In the genomic region with DNA sequence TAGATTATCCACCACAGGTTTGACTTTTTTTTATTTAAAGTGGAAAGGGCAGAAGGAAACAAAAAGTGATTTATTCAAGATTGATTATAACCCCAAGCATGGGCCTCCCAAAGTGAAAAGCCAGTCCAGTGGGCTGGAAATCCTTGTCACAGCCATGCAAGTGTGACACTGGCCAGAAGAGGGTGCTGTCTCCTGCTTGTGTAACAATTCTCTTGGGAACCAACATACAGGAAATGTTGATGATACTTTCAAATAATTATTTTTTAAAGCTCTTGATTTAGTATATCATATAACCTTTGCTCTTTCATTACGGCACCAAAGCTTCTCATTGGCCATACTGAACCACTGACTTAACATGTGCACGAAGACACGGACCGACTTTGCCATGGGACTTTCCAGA, we compare ENCODE assay signal across 8 mouse cellular contexts. TPM values are rescaled to one million over a fixed set of nuclear protein-coding genes. Genes with fewer than 3 reads are reported as not detected.
DNase-seq lines count a peak whose midpoint lies in the region; ATAC-seq and TF ChIP-seq lines count a peak whose summit lies in the region.

No protein-coding gene starts in this region.

- no peaks in the 10 kb centered on the region for H3K27me3 ChIP-seq in kidney, embryonic 15.5 days
- no peaks in the 10 kb centered on the region for H3K27me3 ChIP-seq in MEL (ENCODE audit: control insufficient read depth in 1 of 2, insufficient read depth in 2 of 2, low read length in 2 of 2)

- DNase-seq in kidney, adult 11 months, result peak; percentile 50
- peak; percentile 75 for DNase-seq in MEL (ENCODE audit: low read depth, low spot score)
- DNase-seq in c-Kit-positive CD71-positive TER-119-positive erythroid progenitor cells, embryonic 14.5 days (ENCODE audit: low spot score), result peak; percentile 44
- peak; percentile 50 to 70 for DNase-seq in heart, postnatal 36 days
- DNase-seq in left cerebral cortex, adult 18-20 months (ENCODE audit: low spot score in 2 of 2), result peak; percentile 77 to 83
- DNase-seq in thymus, postnatal 10 days (ENCODE audit: low spot score in 2 of 2), result peak; percentile 24 to 61

- no peaks in the 10 kb centered on the region for H3K79me2 ChIP-seq in MEL (ENCODE audit: control insufficient read depth, insufficient read depth, low read length, poor library complexity)

- no peak overlapping the region for H3K27ac ChIP-seq in kidney, embryonic 15.5 days
- H3K27ac ChIP-seq in MEL (ENCODE audit: control insufficient read depth, low read depth, low read length), result no peak overlapping the region

- TF ChIP-seq RAD21 in MEL (IDR thresholded peaks at IDR 0.05; ENCODE audit: low read depth, low read length), result peak; percentile 86

- no peak overlapping the region for H3K4me3 ChIP-seq in kidney, embryonic 15.5 days (replicated peaks)
- no peak overlapping the region for H3K4me3 ChIP-seq in MEL (ENCODE audit: control insufficient read depth in 1 of 2, insufficient read depth in 1 of 2, low read depth in 2 of 2, low read length in 2 of 2)

- peak; percentile 70 to 80 (median 77) for TF ChIP-seq CTCF in MEL (IDR thresholded peaks at IDR 0.05 in 2 of 3, conservative IDR thresholded peaks at IDR 0.05 in 1 of 3; ENCODE audit: control insufficient read depth in 1 of 3, insufficient read depth in 1 of 3, low read depth in 2 of 3, low read length in 3 of 3, poor library complexity in 1 of 3, severe bottlenecking in 1 of 3)

- no peaks in the 10 kb centered on the region for H3K4me1 ChIP-seq in kidney, embryonic 15.5 days
- no peaks in the 10 kb centered on the region for H3K4me1 ChIP-seq in MEL (ENCODE audit: control insufficient read depth in 1 of 2, insufficient read depth in 2 of 2, low read length in 2 of 2)

- no peak for TF ChIP-seq POLR2A in MEL (IDR thresholded peaks at IDR 0.05; ENCODE audit: control insufficient read depth in 1 of 2, insufficient read depth in 1 of 2, low read depth in 1 of 2, low read length in 2 of 2, poor library complexity in 1 of 2)

- no peak overlapping the region for H3K4me2 ChIP-seq in kidney, embryonic 15.5 days

- H3K9ac ChIP-seq in kidney, embryonic 15.5 days, result no peak overlapping the region
- H3K9ac ChIP-seq in MEL (ENCODE audit: control insufficient read depth, low read depth, low read length, poor library complexity, severe bottlenecking), result no peak overlapping the region

- intact Hi-C loops in heart, postnatal 36 days (cut with DNase I), result loop anchor here (1.0 to 5.0 kb wide), 2 partner anchors 61 to 197 kb away; no protein-coding TSS in a partner anchor

- no peak for TF ChIP-seq EP300 in MEL (IDR thresholded peaks at IDR 0.05; ENCODE audit: low read depth in 1 of 2, low read length in 2 of 2)

- no peak for ATAC-seq in kidney, embryonic 15.5 days (replicated peaks; ENCODE audit: low FRiP score)
- ATAC-seq in monocyte, adult 5-6 weeks (replicated peaks; ENCODE audit: insufficient number of reproducible peaks, low FRiP score, low TSS enrichment, poor library complexity, severe bottlenecking), result peak; percentile 74

- H3K9me3 ChIP-seq in kidney, embryonic 15.5 days (replicated peaks), result no peaks in the 10 kb centered on the region
- H3K9me3 ChIP-seq in MEL (replicated peaks; ENCODE audit: insufficient read depth, low read length), result no peaks in the 10 kb centered on the region

- WGBS in kidney, embryonic 15.5 days, result 74% methylated on average over 4 of the region's 4 CpGs

- H3K36me3 ChIP-seq in kidney, embryonic 15.5 days, result no peaks in the 10 kb centered on the region
- H3K36me3 ChIP-seq in MEL (ENCODE audit: control insufficient read depth in 1 of 2, insufficient read depth in 2 of 2, low read length in 2 of 2), result no peaks in the 10 kb centered on the region

TF ChIP-seq in MEL, 35 proteins besides CTCF, POLR2A, EP300 and RAD21:
- TF ChIP-seq SMC3 (IDR thresholded peaks at IDR 0.05; ENCODE audit: low read depth, low read length) (peak; percentile 86), ZC3H11A (IDR thresholded peaks at IDR 0.05; ENCODE audit: low read depth, low read length) (peak; percentile 84), RCOR1 (IDR thresholded peaks at IDR 0.05; ENCODE audit: low read depth, low read length) (no peak)

RNA-seq across cellular contexts. Expression of a gene that starts 32.7 kb away (rescaled TPM):
- polyA plus RNA-seq in kidney, embryonic 15.5 days (2015; fragmentation: Nextera tagmentation; extraction: Ambion mirVana), result 21.9 and 25.8 TPM in 2 replicates
- total RNA-seq in MEL (2012; rRNA removed), result 0.12 TPM in 1 of 2 replicates, not detected in the other
- polyA plus RNA-seq in MEL (2012; ENCODE audit: insufficient read depth in 1 of 2, insufficient read length in 2 of 2, low read depth in 1 of 2, low replicate concordance in 2 of 2, missing spikeins in 1 of 2), result 1 to 10 TPM in 1 of 2 experiments, not detected in 1; 1.8 TPM
- total RNA-seq in heart, postnatal 36 days (2021), result 1 to 10 TPM; 3.8 to 5.0 TPM
- under 1 TPM; 0.63 to 0.81 TPM for total RNA-seq in left cerebral cortex, adult 18-20 months (2021)
- total RNA-seq in monocyte, adult 5-6 weeks (2017), result 98.5 to 263 TPM (median 189 TPM) in 3 replicates

RNA-seq across cellular contexts. Expression of a gene that starts 36.8 kb away (rescaled TPM):
- polyA plus RNA-seq in kidney, embryonic 15.5 days (2015; fragmentation: Nextera tagmentation; extraction: Ambion mirVana), result 77.1 and 78.1 TPM in 2 replicates
- 33.8 and 37.8 TPM in 2 replicates for total RNA-seq in MEL (2012; rRNA removed)
- polyA plus RNA-seq in MEL (2012; ENCODE audit: insufficient read depth in 1 of 2, insufficient read length in 2 of 2, low read depth in 1 of 2, low replicate concordance in 2 of 2, missing spikeins in 1 of 2), result 100 to 1,000 TPM in 1 of 2 experiments, 10 to 100 TPM in 1; 59.5 to 159 TPM
- total RNA-seq in heart, postnatal 36 days (2021), result 10 to 100 TPM; 28.1 to 28.2 TPM
- 10 to 100 TPM; 47.0 to 48.4 TPM for total RNA-seq in left cerebral cortex, adult 18-20 months (2021)
- total RNA-seq in monocyte, adult 5-6 weeks (2017), result 48.9 to 87.0 TPM (median 54.2 TPM) in 3 replicates

RNA-seq across cellular contexts. Expression of a gene that starts 58.1 kb away (rescaled TPM):
- polyA plus RNA-seq in kidney, embryonic 15.5 days (2015; fragmentation: Nextera tagmentation; extraction: Ambion mirVana), result 3.7 and 3.8 TPM in 2 replicates
- 8.7 and 8.8 TPM in 2 replicates for total RNA-seq in MEL (2012; rRNA removed)
- 10 to 100 TPM; 13.9 to 21.0 TPM for polyA plus RNA-seq in MEL (2012; ENCODE audit: insufficient read depth in 1 of 2, insufficient read length in 2 of 2, low read depth in 1 of 2, low replicate concordance in 2 of 2, missing spikeins in 1 of 2)
- 10 to 100 TPM; 13.9 to 14.3 TPM for total RNA-seq in heart, postnatal 36 days (2021)
- total RNA-seq in left cerebral cortex, adult 18-20 months (2021), result 10 to 100 TPM; 13.2 to 14.3 TPM
- total RNA-seq in monocyte, adult 5-6 weeks (2017), result 16.2 to 46.3 TPM (median 33.6 TPM) in 3 replicates

RNA-seq across cellular contexts. Expression of a gene that starts 58.2 kb away (rescaled TPM):
- polyA plus RNA-seq in kidney, embryonic 15.5 days (2015; fragmentation: Nextera tagmentation; extraction: Ambion mirVana), result 32.7 and 33.9 TPM in 2 replicates
- total RNA-seq in MEL (2012; rRNA removed), result 49.1 and 51.6 TPM in 2 replicates
- 10 to 100 TPM in 1 of 2 experiments, not detected in 1; 91.5 TPM for polyA plus RNA-seq in MEL (2012; ENCODE audit: insufficient read depth in 1 of 2, insufficient read length in 2 of 2, low read depth in 1 of 2, low replicate concordance in 2 of 2, missing spikeins in 1 of 2)
- 1 to 10 TPM in 1 of 2 experiments, under 1 TPM in 1; 1.00 to 1.0 TPM for total RNA-seq in heart, postnatal 36 days (2021)
- total RNA-seq in left cerebral cortex, adult 18-20 months (2021), result 1 to 10 TPM; 4.5 to 4.6 TPM
- 12.2 to 20.8 TPM (median 15.2 TPM) in 3 replicates for total RNA-seq in monocyte, adult 5-6 weeks (2017)

Comparison
In these comparisons a context has a peak if more than half of its experiments do, and no peak if none do; other contexts are left out.
1. RNA of a gene that starts 32.7 kb away (total RNA-seq): 98.5 to 263 TPM in monocyte, adult 5-6 weeks; 3.8 to 5.0 TPM in heart, postnatal 36 days, 0.63 to 0.81 TPM in left cerebral cortex, adult 18-20 months and 0.12 TPM in MEL; every median in the first group is over 10 times any median in the second.
2. Peak in every context shown above with its lines, with median percentiles within 50 percentile points of each other: DNase-seq.